Mouse (Mus musculus) ES-Bruce4 (cell line): ENCODE measurements at regions not wholly inside any gene's neighbourhood (a gene's known extent, or its start where the extent isn't known, plus 50 kb on each side); places are given as distances from the start of the nearest gene placed in this dataset.

Experiments used
- CTCF ChIP-seq: IDR thresholded peaks from one replicate; pipeline ENCODE4 v1.8.1; 2011; ENCODE audit warnings: low read depth, low read length
- POLR2A ChIP-seq: IDR thresholded peaks from one replicate; pipeline ENCODE4 v1.8.1; 2011; ENCODE audit warnings: low read length; ENCODE audit not compliant: insufficient read depth

DNA sequence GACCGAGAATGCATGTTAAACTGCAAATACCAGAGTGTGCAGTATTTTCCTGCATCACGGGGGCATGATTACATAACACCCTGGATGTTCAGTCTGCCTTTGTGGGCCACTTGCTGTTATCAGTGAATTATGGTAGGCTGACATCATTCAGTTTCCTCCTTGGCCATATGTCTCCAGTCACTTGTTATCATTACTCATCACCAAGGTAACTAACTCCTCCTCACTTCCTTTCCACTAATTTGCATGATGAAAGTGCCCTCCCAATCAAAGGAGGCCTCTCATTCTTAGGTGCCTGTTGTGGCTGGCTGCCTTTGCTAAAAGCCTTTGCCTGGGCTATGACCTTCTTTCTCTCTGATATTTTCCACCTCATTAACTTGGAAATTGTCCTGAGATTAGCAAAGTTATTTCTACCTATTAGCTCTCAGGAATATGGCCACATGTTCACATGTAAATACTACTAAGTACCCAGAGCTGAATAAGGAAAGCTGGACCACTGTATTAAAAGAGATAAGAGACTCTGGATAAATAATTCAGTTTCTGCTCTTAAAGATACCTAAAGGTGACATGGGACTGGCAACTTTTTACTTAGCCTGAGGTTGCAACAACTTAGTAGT lies 440.6 kb upstream of the Gm21961 start:
- no peak for TF ChIP-seq POLR2A
- TF ChIP-seq CTCF = no peak
